Mouse (Mus musculus) forebrain, embryonic 13.5 days (tissue): Measurements from ENCODE around the gene Gm20388. TPM values are rescaled to one million over a fixed set of nuclear protein-coding genes. Genes with fewer than 3 reads are reported as not detected.
A peak's percentile ranks its signal among the peaks of the same experiment; 100 is the strongest.

Experiments used
- ATAC-seq: fragments of 200-750 bp; cut with Nextera tagmentation; 2 replicates; pipeline ENCODE4 v1.8.0; 2017
- H3K27ac ChIP-seq: fragments of 300-500 bp; sonication (generic); 2 replicates; pipeline ENCODE4 v1.5.1; 2015; ENCODE audit warnings: inconsistent platforms, mild to moderate bottlenecking, moderate library complexity
- H3K27me3 ChIP-seq: fragments of 300-500 bp; sonication (generic); 2 replicates; pipeline ENCODE4 v1.6.1; 2015; ENCODE audit warnings: mild to moderate bottlenecking, inconsistent platforms
- H3K36me3 ChIP-seq: fragments of 300-500 bp; sonication (generic); 2 replicates; pipeline ENCODE4 v1.6.1; 2015; ENCODE audit warnings: mild to moderate bottlenecking, inconsistent platforms; ENCODE audit not compliant: poor library complexity, severe bottlenecking
- H3K4me1 ChIP-seq: fragments of 300-500 bp; sonication (generic); 2 replicates; pipeline ENCODE4 v1.6.1; 2015; ENCODE audit warnings: inconsistent platforms
- H3K4me2 ChIP-seq: fragments of 300-500 bp; sonication (generic); 2 replicates; pipeline ENCODE4 v1.6.1; 2015; ENCODE audit warnings: inconsistent platforms, mild to moderate bottlenecking, moderate library complexity
- H3K4me3 ChIP-seq: fragments of 300-500 bp; sonication (generic); 2 replicates; pipeline ENCODE4 v1.5.1; 2015; ENCODE audit warnings: mild to moderate bottlenecking, inconsistent platforms
- H3K9ac ChIP-seq: fragments of 300-500 bp; sonication (generic); 2 replicates; pipeline ENCODE4 v1.6.1; 2015; ENCODE audit warnings: mild to moderate bottlenecking, inconsistent platforms
- H3K9me3 ChIP-seq: fragments of 300-500 bp; sonication (generic); replicated peaks from 2 replicates; pipeline ENCODE4 v1.6.1; 2016; ENCODE audit warnings: inconsistent platforms
- WGBS: fragments of 180-500 bp; shearing (Covaris S2); methylation state at CpG from one replicate; pipeline ENCODE4 v1.1.7; 2015; 5-methylcytosine and 5-hydroxymethylcytosine counted together
- polyA plus RNA-seq: library from polyadenylated mRNA; unstranded; fragments of >200 nt; fragmentation: Nextera tagmentation; extraction: Ambion mirVana; gene quantifications from 2 replicates; pipeline ENCODE4 v1.2.1, GENCODE M21; 2015

Gene Gm20388
- polyA plus RNA-seq, 1 experiment from 2014 or later: 5.6 TPM

DNA sequence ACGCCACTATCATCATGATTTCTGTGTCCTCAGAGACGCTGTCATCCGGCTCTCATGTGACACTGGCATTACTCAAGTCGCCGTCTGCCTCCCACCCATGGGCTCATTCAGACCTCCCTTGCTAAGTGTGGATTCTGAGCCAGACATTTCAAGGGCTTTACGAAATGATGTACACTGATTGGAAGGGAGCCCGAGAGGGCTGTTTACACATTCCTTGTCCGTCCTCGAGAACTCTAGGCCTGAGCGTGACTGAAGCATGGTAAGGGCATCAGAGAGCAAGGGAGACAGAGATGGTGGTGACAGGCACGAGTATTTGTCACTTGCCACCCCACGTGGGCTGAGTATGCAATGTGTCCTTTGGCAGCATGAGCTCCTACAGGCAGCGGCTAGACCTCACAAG lies 4271.6 kb downstream of the Gm20388 start:
- peaks cover 21% of the 10 kb centered on the region for H3K4me1 ChIP-seq
- H3K36me3 ChIP-seq: no peaks in the 10 kb centered on the region
- no peak overlapping the region for H3K4me2 ChIP-seq
- H3K9ac ChIP-seq: no peak overlapping the region
- WGBS: 75% methylated on average over 13 of the region's 13 CpGs
- no peak for ATAC-seq
- H3K27me3 ChIP-seq: no peaks in the 10 kb centered on the region
- no peak overlapping the region for H3K4me3 ChIP-seq
- no peaks in the 10 kb centered on the region for H3K9me3 ChIP-seq
- H3K27ac ChIP-seq: no peak overlapping the region

DNA sequence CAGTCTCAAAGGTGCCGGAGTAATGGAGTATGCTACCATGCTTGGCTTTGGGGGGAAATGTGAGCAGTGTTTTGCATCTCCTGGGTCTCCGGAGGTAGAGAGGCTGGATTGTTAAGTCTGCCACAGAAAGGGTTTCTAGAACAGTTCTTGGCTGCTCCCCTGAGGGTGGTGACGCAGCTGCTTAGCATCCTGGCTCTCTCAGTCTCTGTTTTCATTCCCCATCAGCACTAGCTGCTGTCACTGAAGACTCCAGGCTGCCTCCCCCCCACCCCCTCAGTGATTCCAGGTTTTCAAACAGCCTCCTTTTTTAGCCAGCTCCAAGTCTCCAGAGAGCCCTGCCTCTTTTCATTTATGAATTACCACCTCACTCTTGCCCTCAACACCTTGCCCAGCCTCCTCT lies 4273.4 kb downstream of the Gm20388 start:
- H3K9me3 ChIP-seq: no peaks in the 10 kb centered on the region
- WGBS: 74% methylated on average over 3 of the region's 3 CpGs
- H3K36me3 ChIP-seq: no peaks in the 10 kb centered on the region
- no peak overlapping the region for H3K9ac ChIP-seq
- no peaks in the 10 kb centered on the region for H3K27me3 ChIP-seq
- H3K4me1 ChIP-seq: peaks cover 21% of the 10 kb centered on the region
- peak overlapping the region; percentile 44 for H3K27ac ChIP-seq
- ATAC-seq: peak; percentile 67; the same call in 1 of the 2 replicates
- no peak overlapping the region for H3K4me3 ChIP-seq
- H3K4me2 ChIP-seq: no peak overlapping the region

DNA sequence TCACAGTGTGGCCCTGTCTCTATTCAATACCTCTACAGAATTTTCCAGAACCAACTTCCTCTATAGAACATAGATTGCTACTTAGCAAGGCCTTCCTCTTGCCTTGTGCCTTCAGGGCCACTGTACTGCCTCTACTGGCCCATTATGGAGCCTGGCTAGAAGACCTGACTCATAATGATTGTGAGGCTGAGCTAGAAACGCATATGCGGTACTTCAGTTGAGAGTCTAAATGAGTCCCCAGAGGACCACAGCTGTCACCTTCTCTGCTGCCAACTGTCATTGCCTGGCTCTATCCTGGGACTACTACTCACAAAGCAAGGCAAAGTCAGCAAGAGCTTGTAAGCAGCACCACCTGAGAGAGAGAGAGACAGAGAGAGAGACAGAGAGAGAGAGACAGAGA lies 4273.9 kb downstream of the Gm20388 start:
- H3K9me3 ChIP-seq: no peaks in the 10 kb centered on the region
- H3K9ac ChIP-seq: no peak overlapping the region
- no peaks in the 10 kb centered on the region for H3K27me3 ChIP-seq
- no peak overlapping the region for H3K4me2 ChIP-seq
- ATAC-seq: 0 out of 2 replicates have a peak, but pooled peaks have one; percentile 19
- no peaks in the 10 kb centered on the region for H3K36me3 ChIP-seq
- H3K4me3 ChIP-seq: no peak overlapping the region
- 70% methylated on average over 2 of the region's 2 CpGs for WGBS
- H3K27ac ChIP-seq: peak overlapping the region; percentile 44
- peaks cover 21% of the 10 kb centered on the region for H3K4me1 ChIP-seq

DNA sequence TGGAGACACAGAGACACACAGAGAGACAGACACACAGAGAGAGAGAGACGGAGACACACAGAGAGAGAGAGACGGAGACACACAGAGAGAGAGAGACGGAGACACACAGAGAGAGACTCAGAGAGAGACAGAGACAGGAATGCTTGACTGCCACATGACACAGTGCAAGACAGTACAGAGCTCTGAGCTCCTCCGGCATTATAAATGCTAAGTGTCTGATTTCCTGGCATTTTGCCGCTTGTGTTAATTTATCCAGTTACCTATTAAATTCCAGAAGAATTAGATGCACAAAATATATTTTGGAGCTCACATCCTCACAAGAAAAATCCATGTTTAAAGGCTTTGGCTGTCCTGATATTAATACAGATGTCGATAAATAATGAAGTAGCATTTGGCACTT lies 4274.4 kb downstream of the Gm20388 start:
- 74% methylated on average over 6 of the region's 6 CpGs for WGBS

DNA sequence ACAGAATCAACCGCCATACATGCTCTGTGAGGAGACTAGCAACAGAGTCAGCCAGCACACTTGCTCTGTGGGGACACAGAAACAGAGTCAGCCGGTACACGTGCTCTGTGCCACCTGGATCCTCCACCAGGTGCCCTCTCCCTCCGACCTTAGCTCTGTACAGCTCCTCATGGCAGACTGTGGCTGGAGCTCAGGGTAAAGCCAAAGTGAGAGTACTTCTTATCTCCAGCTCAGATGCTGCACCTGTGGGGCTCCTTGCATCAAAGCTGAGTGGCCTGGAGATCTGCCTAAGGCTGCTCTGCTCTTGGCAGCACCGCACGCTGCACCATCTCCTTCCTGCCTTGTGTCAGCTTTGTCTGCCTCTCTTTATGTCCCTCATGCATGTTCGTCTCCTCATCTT lies 4279.7 kb downstream of the Gm20388 start:
- no peaks in the 10 kb centered on the region for H3K27me3 ChIP-seq
- no peak for ATAC-seq
- WGBS: 81% methylated on average over 7 of the region's 7 CpGs

More for the DNA sequence above, 4274.4 kb downstream of the Gm20388 start:
- H3K4me3 ChIP-seq: no peak overlapping the region
- H3K4me2 ChIP-seq: no peak overlapping the region
- H3K36me3 ChIP-seq: no peaks in the 10 kb centered on the region
- peaks cover 21% of the 10 kb centered on the region for H3K4me1 ChIP-seq
- no peak overlapping the region for H3K27ac ChIP-seq
- no peaks in the 10 kb centered on the region for H3K27me3 ChIP-seq
- H3K9ac ChIP-seq: no peak overlapping the region
- ATAC-seq: no peak
- H3K9me3 ChIP-seq: no peaks in the 10 kb centered on the region

DNA sequence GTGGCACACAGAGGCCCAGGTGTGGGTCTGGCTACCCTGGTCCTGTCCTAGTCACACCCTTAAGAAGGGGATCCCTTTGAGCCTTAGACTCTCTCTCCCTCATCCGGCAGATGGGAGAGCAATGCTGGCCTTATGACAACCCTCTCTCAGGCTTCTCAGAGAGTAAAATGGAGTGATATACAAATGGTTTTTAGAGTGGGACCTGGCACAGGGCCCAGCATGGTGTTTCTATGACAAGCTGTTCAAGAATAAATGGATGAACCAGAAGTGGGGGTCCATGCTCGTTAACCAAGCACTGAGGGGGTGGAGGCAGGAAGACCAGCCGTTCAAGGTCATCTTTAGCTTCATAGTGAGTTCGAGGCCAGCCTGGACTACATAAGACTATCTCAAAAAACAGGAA lies 4281.6 kb downstream of the Gm20388 start:
- 0 out of 2 replicates have a peak, but pooled peaks have one; percentile 16 for ATAC-seq
- Histone ChIP-seq H3K36me3 (no peaks in the 10 kb centered on the region), H3K4me2 (no peak overlapping the region), H3K27ac (peak overlapping the region; percentile 54), H3K4me3 (no peak overlapping the region), H3K9ac (no peak overlapping the region), H3K9me3 (no peaks in the 10 kb centered on the region), H3K27me3 (no peaks in the 10 kb centered on the region), H3K4me1 (peaks cover 10% of the 10 kb centered on the region)
- WGBS: 68% methylated on average over 4 of the region's 4 CpGs

More for the DNA sequence above, 4279.7 kb downstream of the Gm20388 start:
- H3K9ac ChIP-seq: no peak overlapping the region
- 0 out of 2 replicates have a peak, but pooled peaks cover 4% of the 10 kb centered on the region for H3K4me1 ChIP-seq
- H3K4me3 ChIP-seq: no peak overlapping the region
- no peaks in the 10 kb centered on the region for H3K9me3 ChIP-seq
- H3K36me3 ChIP-seq: no peaks in the 10 kb centered on the region
- H3K27ac ChIP-seq: no peak overlapping the region
- H3K4me2 ChIP-seq: no peak overlapping the region

DNA sequence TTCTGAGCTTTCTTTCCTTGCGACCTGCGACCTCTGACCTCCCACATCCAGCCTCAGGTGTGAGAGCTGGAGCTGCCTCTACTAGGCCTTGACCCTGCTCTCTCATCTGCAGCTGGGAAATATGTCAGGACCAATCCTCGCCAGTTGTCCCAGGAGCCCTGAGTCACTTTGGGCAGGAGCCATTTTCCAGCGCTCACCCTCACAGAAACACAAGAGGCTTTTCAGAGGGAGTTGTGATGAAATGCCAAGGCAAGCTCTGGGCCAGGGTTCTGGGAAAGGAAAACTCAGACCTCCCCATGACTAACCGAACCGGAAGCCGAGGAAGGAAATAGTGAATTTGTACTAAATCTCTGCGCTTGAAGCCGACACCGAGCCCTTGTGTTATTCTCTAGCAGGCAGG lies 4282.3 kb downstream of the Gm20388 start:
- Histone ChIP-seq H3K36me3 (no peaks in the 10 kb centered on the region), H3K27me3 (no peaks in the 10 kb centered on the region), H3K4me1 (peaks cover 10% of the 10 kb centered on the region), H3K9ac (no peak overlapping the region), H3K4me3 (no peak overlapping the region), H3K4me2 (no peak overlapping the region), H3K9me3 (no peaks in the 10 kb centered on the region), H3K27ac (no peak overlapping the region)
- no peak for ATAC-seq
- WGBS: 89% methylated on average over 10 of the region's 10 CpGs

DNA sequence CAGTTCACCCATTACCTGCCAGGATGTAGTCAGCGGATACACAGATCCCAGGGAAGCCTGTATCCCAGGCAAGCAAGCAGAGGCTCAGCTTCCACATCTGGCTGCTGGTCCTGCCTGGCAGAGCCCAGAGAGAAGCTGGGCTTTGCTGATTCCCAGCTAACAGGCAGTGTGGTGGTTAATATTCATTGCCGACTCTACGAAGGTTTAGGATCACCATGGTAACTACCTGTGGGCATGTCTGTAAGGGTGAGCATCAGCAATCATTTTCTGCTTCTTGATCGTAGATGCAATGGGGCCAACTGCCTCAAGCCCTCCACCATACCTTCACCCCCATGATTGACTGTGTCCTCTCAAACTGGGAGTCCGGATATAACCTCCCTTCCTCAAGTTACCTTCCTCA lies 4283.4 kb downstream of the Gm20388 start:
- peaks cover 10% of the 10 kb centered on the region for H3K4me1 ChIP-seq
- ATAC-seq: no peak
- H3K9me3 ChIP-seq: no peaks in the 10 kb centered on the region
- no peak overlapping the region for H3K4me3 ChIP-seq
- H3K9ac ChIP-seq: no peak overlapping the region
- no peak overlapping the region for H3K27ac ChIP-seq
- H3K36me3 ChIP-seq: no peaks in the 10 kb centered on the region
- H3K4me2 ChIP-seq: no peak overlapping the region
- H3K27me3 ChIP-seq: no peaks in the 10 kb centered on the region
- WGBS: 75% methylated on average over 5 of the region's 5 CpGs

DNA sequence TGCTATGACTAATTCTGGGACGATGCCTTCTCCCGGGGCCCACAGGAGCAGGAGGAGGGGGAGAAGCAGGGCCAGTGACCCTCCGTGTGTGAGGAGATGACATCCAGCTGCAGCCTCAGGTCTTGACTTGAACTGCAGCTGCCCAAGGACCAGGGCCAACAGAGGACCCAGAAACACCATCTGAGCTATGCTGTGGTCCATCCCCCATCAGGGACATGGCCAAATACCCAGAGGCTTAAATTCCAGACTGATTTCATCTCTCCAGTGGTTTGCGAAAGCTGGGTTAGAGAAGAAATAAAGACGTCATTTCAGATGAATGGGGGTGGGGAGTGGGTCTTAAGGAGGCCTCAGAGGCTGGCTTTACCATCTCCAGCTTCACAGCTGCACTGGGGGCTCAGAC lies 4285.6 kb downstream of the Gm20388 start:
- WGBS: 67% methylated on average over 5 of the region's 5 CpGs

DNA sequence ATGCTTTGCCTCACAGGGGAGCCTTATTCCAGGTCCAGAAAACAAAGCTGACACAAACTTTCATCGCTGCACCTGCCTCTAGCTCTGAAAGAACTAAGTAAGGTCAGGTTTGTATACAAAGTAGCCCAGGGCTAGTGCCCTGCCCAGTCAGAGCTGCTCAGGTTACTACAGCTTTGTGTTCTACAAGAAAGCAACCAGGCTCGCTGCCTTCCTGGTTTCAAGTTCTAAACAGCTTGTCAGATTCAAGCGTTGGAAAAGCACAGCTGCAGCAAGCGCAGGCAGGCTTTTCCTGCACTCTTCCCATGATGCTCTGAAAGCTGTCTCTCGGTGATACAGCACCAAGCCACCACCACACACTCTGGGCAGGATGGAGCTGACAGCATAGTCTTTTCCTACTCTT lies 4286.2 kb downstream of the Gm20388 start:
- no peaks in the 10 kb centered on the region for H3K36me3 ChIP-seq
- no peak overlapping the region for H3K4me3 ChIP-seq
- no peak for ATAC-seq
- H3K4me1 ChIP-seq: peaks cover 10% of the 10 kb centered on the region
- H3K9ac ChIP-seq: no peak overlapping the region; the same call in 1 of the 2 replicates
- 56% methylated on average over 5 of the region's 5 CpGs for WGBS
- H3K27me3 ChIP-seq: no peaks in the 10 kb centered on the region
- no peaks in the 10 kb centered on the region for H3K9me3 ChIP-seq
- 0 out of 2 replicates have a peak overlapping the region, but pooled peaks have one; percentile 31 for H3K27ac ChIP-seq
- no peak overlapping the region for H3K4me2 ChIP-seq

More for the DNA sequence above, 4285.6 kb downstream of the Gm20388 start:
- Histone ChIP-seq H3K4me3 (no peak overlapping the region), H3K9ac (no peak overlapping the region), H3K4me1 (peaks cover 10% of the 10 kb centered on the region), H3K4me2 (no peak overlapping the region), H3K27ac (no peak overlapping the region), H3K9me3 (no peaks in the 10 kb centered on the region), H3K27me3 (no peaks in the 10 kb centered on the region), H3K36me3 (no peaks in the 10 kb centered on the region)
- no peak for ATAC-seq

DNA sequence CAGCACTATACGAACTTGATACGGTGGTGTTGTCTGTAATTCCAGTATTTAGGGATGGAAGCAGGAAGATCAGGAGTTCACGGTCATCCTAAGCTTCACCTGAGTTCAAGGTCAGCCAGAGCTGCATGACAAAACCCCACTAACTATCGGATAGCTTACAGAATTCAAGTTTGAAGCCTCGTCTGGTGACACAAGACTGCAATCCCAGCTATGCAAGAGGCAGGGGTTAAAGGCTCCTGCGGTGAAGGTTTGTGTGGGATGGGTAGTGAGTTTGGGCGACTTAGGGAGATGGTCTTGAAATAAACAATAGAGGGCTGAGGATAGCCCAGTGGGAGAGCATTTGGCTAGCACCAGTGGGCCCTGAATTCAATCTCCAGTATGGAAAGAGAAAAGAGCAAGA lies 4287.6 kb downstream of the Gm20388 start:
- no peak for ATAC-seq
- no peak overlapping the region for H3K4me3 ChIP-seq
- H3K9me3 ChIP-seq: no peaks in the 10 kb centered on the region
- WGBS: 74% methylated on average over 7 of the region's 7 CpGs
- H3K4me2 ChIP-seq: no peak overlapping the region
- H3K9ac ChIP-seq: no peak overlapping the region
- peaks cover 7% of the 10 kb centered on the region for H3K4me1 ChIP-seq
- H3K27me3 ChIP-seq: no peaks in the 10 kb centered on the region; the same call in 1 of the 2 replicates
- H3K27ac ChIP-seq: no peak overlapping the region
- H3K36me3 ChIP-seq: no peaks in the 10 kb centered on the region

DNA sequence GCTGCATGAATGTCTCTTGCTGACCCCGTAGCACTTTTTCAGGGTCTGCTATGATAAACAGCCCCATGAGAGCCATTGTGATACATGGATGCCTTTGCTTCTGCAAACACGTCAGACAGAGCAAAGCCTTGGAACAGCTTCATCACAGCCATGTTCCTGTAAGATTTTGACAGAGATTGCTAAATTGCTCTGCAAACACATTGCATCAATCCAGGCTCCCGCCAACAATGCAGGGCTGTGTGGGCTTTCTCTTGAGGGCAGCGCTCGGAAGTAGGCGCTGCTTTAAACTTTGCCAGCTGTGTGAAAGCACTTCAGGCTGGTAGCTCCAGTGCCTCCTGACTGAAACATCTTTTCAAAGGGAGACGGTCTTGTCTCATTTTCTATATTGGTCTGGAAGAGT lies 4289.8 kb downstream of the Gm20388 start:
- ATAC-seq: no peak
- H3K9me3 ChIP-seq: no peaks in the 10 kb centered on the region

DNA sequence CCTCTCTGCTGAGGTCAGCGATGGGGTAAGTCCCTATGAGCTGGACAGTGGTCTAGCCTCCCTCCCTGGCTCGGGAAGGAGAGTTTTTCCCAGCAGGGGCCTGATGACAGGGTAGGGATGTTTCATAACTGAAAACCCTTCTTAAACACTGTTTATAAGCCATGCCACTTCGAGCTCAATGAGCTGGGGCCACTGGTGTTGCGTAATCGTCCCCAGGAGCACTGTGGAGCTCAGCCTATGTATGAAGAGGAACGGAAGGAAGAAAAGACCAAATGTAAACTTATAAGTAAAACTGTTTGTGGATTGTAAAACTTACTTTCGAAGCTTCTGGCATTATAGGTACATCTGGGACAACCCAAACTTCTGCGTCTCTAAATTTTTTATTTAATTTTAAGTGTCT lies 4291.1 kb downstream of the Gm20388 start:
- Histone ChIP-seq H3K9me3 (no peaks in the 10 kb centered on the region), H3K36me3 (no peaks in the 10 kb centered on the region), H3K4me3 (no peak overlapping the region), H3K9ac (no peak overlapping the region), H3K4me1 (peaks cover 4% of the 10 kb centered on the region), H3K4me2 (no peak overlapping the region), H3K27ac (no peak overlapping the region), H3K27me3 (no peaks in the 10 kb centered on the region; the same call in 1 of the 2 replicates)
- 88% methylated on average over 8 of the region's 8 CpGs for WGBS
- no peak for ATAC-seq

More for the DNA sequence above, 4289.8 kb downstream of the Gm20388 start:
- Histone ChIP-seq H3K27ac (no peak overlapping the region), H3K27me3 (no peaks in the 10 kb centered on the region; the same call in 1 of the 2 replicates), H3K4me3 (no peak overlapping the region), H3K4me2 (no peak overlapping the region), H3K4me1 (peaks cover 7% of the 10 kb centered on the region), H3K9ac (no peak overlapping the region), H3K36me3 (no peaks in the 10 kb centered on the region)
- 66% methylated on average over 7 of the region's 7 CpGs for WGBS
